Mouse (Mus musculus) small intestine, adult 2 months (tissue): Measurements from ENCODE around the gene Cdh23.

ENCODE experiments used
- CTCF ChIP-seq: fragments of 200-500 bp; IDR thresholded peaks from 2 replicates; pipeline ENCODE4 v1.5.1; 2012; ENCODE audit warnings: low read depth, mild to moderate bottlenecking, control low read depth, inconsistent platforms, low read length, moderate library complexity, mixed read lengths; ENCODE audit not compliant: insufficient replicate concordance, insufficient read length; ENCODE audit errors: extremely low read depth
- POLR2A ChIP-seq: fragments of 200-500 bp; IDR thresholded peaks from 2 replicates; pipeline ENCODE4 v1.6.1; 2012; ENCODE audit warnings: low read depth, mild to moderate bottlenecking, control low read depth, inconsistent platforms, low read length, moderate library complexity

DNA sequence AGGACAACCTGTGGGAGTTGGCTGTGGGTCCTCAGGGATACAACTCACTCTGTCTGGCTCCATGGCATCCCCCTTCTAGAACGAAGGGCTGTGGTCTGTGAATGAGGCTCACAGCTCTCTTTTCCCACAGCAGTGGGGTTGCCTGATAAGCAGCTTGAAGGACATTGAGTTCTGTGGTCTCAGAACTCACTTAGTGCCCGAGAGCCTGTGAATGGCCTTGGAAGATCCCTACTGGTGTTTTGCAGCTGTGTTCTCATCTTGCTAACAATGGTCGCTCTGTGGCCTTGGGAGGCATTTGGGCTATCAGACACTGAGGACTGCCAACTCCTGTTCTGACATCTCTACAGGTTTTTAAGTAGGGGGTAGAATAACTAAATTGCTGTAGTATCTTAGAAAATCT, 400.9 kb downstream of the Cdh23 start:
- TF ChIP-seq CTCF, result no peak
- TF ChIP-seq POLR2A, result no peak
